Mouse (Mus musculus): ENCODE measurements around the gene Izumo4. TPM values are rescaled to one million over a fixed set of nuclear protein-coding genes. Genes with fewer than 3 reads are reported as not detected.
A peak's percentile ranks its signal among the peaks of the same experiment; 100 is the strongest.

Gene Izumo4
- polyA plus RNA-seq, 1 experiment from 2014 or later: 5.0 TPM

DNA sequence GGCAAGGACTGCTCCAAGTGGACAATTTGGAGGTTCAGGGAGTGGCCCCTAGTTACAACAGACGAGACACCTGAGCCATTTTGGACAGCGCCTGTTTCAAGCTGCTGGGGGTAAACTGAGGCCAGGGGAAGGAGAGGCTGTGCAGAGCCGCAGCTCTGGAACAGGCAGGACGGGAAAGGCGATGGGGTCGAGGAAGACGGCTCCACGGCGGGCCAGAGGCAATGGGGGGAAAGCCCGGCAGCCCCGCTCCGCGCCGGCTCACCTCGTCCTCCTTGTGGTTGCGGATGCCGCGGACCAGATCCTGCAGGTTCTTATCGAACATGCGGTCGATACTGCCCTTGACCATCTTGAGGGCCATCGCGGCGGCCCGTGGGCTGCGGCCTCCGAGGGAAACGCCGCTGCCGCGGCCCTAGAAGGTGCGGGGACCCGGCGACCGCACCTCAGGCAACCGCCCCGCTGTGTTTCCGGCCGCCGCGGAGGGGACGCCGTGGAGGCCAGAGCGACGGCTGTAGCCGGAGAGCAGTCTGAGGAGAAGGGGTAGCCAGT is 39.7 kb downstream of the Izumo4 start:
- WGBS: under 1% methylated on average over 46 of the region's 46 CpGs
- Histone ChIP-seq H3K27ac (replicated peaks; ENCODE audit: low read depth, low read length) (no peak overlapping the region), H3K9me3 (ENCODE audit: control insufficient read depth, low read length) (no peaks in the 10 kb centered on the region), H3K4me2 (ENCODE audit: low read depth, severe bottlenecking) (peak overlapping the region; percentile 92), H3K36me3 (ENCODE audit: control insufficient read depth, insufficient read depth, low read length) (peaks cover 2% of the 10 kb centered on the region; the same call in 1 of the 2 replicates), H3K27me3 (ENCODE audit: control insufficient read depth, insufficient read depth, low read length) (no peaks in the 10 kb centered on the region), H3K4me3 (ENCODE audit: low read depth, low read length) (peak overlapping the region; percentile 100), H3K4me1 (ENCODE audit: control insufficient read depth, insufficient read depth, low read length) (peaks cover 10% of the 10 kb centered on the region), H3K9ac (ENCODE audit: low read length) (peak overlapping the region; percentile 91)
- no peak for DNase-seq (ENCODE audit: low spot score)
- ATAC-seq (ENCODE audit: insufficient number of reproducible peaks, low FRiP score, low TSS enrichment, low read depth): no peak; the same call in 1 of the 2 replicates

DNA sequence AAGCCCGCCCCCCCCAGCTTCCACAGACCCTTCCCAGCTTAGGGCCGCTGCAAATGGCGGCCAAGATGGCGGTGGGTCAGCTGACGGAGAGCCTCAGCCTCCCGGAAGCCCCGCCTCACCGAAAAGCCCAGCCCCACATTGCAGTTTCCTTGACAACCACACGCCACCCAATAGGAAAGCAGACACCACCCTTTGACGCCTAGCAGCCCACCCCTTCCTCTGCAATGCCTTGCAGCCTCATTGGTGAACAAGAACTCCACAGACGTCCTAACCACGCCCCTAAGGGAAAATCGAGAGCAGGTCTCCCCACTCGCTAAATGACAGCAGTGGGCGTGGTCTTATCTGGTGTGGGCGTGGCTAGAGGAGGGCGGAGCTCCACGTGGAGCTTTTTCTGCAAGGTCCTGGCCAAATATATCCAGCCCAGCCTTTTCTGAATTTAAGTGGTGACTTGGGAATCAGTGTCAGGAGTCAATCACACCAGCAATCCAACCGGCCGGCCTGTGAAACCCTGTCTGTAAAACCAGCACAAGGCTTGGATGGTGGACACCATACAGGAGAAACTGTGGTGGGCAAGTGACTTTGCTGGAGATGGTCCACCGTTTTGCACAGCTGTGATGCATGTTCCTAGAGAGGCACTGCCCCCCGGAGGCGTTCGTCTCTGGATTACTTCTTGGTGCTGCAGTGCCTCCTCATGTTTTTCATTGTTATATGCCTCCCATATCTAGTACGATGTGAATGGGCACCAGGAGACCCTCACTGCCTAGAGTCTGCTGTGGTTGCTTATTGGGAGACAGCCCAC is 40.4 kb downstream of the Izumo4 start, which contains the start of gene Ap3d1:
Gene Ap3d1, minus strand, starts transcription at position 85 of the 799 bp plus-strand sequence.
- WGBS: 3% methylated on average over 24 of the region's 25 CpGs
- no peaks in the 10 kb centered on the region for H3K27me3 ChIP-seq (ENCODE audit: control insufficient read depth, insufficient read depth, low read length)
- DNase-seq (ENCODE audit: low spot score) (peak; percentile 98), ATAC-seq (ENCODE audit: insufficient number of reproducible peaks, low FRiP score, low TSS enrichment, low read depth) (peak; percentile 99)
- peak within 1 kb of the TSS; percentile 100 for H3K4me3 ChIP-seq (ENCODE audit: low read depth, low read length)
- peaks cover 10% of the 10 kb centered on the region for H3K4me1 ChIP-seq (ENCODE audit: control insufficient read depth, insufficient read depth, low read length)
- H3K4me2 ChIP-seq (ENCODE audit: low read depth, severe bottlenecking): peak within 1 kb of the TSS; percentile 92
- H3K9me3 ChIP-seq (ENCODE audit: control insufficient read depth, low read length): no peaks in the 10 kb centered on the region
- H3K9ac ChIP-seq (ENCODE audit: low read length): peak within 1 kb of the TSS; percentile 91
- H3K27ac ChIP-seq (replicated peaks; ENCODE audit: low read depth, low read length): no peak within 1 kb of the TSS
- no peaks in the 10 kb centered on the region for H3K36me3 ChIP-seq (ENCODE audit: control insufficient read depth, insufficient read depth, low read length)

DNA sequence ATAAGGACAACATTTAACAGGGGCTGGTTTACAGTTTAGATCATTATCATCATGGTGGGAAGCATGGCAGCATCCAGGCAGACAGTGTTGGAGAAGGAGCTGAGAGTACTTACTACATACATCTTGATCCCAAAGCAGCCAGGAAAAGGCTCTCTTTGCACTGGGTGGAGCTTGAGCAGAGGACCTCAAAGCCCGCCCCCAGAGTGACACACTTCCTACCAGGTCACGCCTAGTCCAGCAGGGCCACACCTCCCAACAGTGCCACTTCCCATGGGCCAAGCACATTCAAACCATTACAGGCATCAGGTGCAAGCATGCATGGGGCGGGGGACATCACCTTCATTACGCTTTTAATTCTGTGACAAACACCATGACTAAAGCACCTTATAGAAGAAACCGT is 42.3 kb downstream of the Izumo4 start:
- ATAC-seq (ENCODE audit: insufficient number of reproducible peaks, low FRiP score, low TSS enrichment, low read depth) (no peak), DNase-seq (ENCODE audit: low spot score) (peak; percentile 31)
- Histone ChIP-seq H3K9me3 (ENCODE audit: control insufficient read depth, low read length) (no peaks in the 10 kb centered on the region), H3K27ac (replicated peaks; ENCODE audit: low read depth, low read length) (no peak overlapping the region), H3K27me3 (ENCODE audit: control insufficient read depth, insufficient read depth, low read length) (no peaks in the 10 kb centered on the region), H3K9ac (ENCODE audit: low read length) (no peak overlapping the region), H3K4me2 (ENCODE audit: low read depth, severe bottlenecking) (no peak overlapping the region), H3K4me1 (ENCODE audit: control insufficient read depth, insufficient read depth, low read length) (peaks cover 10% of the 10 kb centered on the region), H3K4me3 (ENCODE audit: low read depth, low read length) (no peak overlapping the region), H3K36me3 (ENCODE audit: control insufficient read depth, insufficient read depth, low read length) (no peaks in the 10 kb centered on the region)
- WGBS: 39% methylated on average over 5 of the region's 5 CpGs

DNA sequence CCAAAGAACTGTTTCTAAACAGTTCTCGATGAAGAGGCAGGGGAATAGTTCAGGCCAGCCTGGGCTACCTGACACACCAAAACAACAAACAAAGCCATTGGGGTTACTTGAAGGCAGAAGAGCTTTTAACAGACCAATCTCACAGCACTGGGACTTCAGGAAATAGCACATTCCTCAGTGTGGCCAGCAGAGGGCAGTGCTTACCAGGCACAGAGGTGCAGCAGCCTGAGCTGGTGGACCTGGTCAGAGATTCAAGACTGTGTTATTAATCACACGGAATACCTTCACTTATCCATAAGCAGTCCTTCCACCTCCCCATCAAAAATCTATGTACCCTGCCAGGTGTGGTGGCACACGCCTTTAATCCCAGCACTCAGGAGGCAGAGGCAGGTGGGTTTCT is 45.4 kb downstream of the Izumo4 start:
- no peak overlapping the region for H3K4me2 ChIP-seq (ENCODE audit: low read depth, severe bottlenecking)
- 14% methylated on average over 3 of the region's 3 CpGs for WGBS
- no peak for ATAC-seq (ENCODE audit: insufficient number of reproducible peaks, low FRiP score, low TSS enrichment, low read depth)

DNA sequence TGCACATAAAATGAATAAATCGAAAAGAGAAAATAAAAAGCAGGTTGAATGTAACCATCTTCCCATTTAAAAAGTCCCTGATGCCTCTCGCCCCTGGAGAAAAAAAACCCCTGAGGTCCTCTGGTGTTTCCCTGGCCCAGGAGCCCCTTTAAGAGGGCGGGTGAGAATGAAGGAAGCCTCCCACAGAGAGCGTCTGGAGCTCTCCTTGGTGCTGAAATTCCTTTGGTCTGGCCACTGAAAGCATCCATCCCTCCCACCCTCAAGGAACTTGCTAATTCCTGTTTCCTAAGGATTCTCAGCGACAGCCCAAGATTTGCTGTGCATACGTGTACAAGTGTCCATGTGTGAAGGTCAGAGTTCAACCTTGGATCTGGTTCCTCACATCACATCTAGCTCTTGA is 46.6 kb downstream of the Izumo4 start:
- WGBS: 7% methylated on average over 6 of the region's 6 CpGs
- no peak overlapping the region for H3K9ac ChIP-seq (ENCODE audit: low read length)
- no peak overlapping the region for H3K4me2 ChIP-seq (ENCODE audit: low read depth, severe bottlenecking)
- no peak overlapping the region for H3K4me3 ChIP-seq (ENCODE audit: low read depth, low read length)
- H3K36me3 ChIP-seq (ENCODE audit: control insufficient read depth, insufficient read depth, low read length): no peaks in the 10 kb centered on the region
- no peaks in the 10 kb centered on the region for H3K27me3 ChIP-seq (ENCODE audit: control insufficient read depth, insufficient read depth, low read length)
- peak; percentile 85 for DNase-seq (ENCODE audit: low spot score)
- H3K4me1 ChIP-seq (ENCODE audit: control insufficient read depth, insufficient read depth, low read length): peaks cover 9% of the 10 kb centered on the region
- H3K9me3 ChIP-seq (ENCODE audit: control insufficient read depth, low read length): no peaks in the 10 kb centered on the region
- H3K27ac ChIP-seq (replicated peaks; ENCODE audit: low read depth, low read length): no peak overlapping the region
- ATAC-seq (ENCODE audit: insufficient number of reproducible peaks, low FRiP score, low TSS enrichment, low read depth): no peak

More for the DNA sequence above, 45.4 kb downstream of the Izumo4 start:
- Histone ChIP-seq H3K36me3 (ENCODE audit: control insufficient read depth, insufficient read depth, low read length) (no peaks in the 10 kb centered on the region), H3K9me3 (ENCODE audit: control insufficient read depth, low read length) (no peaks in the 10 kb centered on the region), H3K27me3 (ENCODE audit: control insufficient read depth, insufficient read depth, low read length) (no peaks in the 10 kb centered on the region), H3K9ac (ENCODE audit: low read length) (no peak overlapping the region), H3K4me1 (ENCODE audit: control insufficient read depth, insufficient read depth, low read length) (peaks cover 8% of the 10 kb centered on the region), H3K27ac (replicated peaks; ENCODE audit: low read depth, low read length) (no peak overlapping the region), H3K4me3 (ENCODE audit: low read depth, low read length) (no peak overlapping the region)
- DNase-seq (ENCODE audit: low spot score): peak; percentile 85

DNA sequence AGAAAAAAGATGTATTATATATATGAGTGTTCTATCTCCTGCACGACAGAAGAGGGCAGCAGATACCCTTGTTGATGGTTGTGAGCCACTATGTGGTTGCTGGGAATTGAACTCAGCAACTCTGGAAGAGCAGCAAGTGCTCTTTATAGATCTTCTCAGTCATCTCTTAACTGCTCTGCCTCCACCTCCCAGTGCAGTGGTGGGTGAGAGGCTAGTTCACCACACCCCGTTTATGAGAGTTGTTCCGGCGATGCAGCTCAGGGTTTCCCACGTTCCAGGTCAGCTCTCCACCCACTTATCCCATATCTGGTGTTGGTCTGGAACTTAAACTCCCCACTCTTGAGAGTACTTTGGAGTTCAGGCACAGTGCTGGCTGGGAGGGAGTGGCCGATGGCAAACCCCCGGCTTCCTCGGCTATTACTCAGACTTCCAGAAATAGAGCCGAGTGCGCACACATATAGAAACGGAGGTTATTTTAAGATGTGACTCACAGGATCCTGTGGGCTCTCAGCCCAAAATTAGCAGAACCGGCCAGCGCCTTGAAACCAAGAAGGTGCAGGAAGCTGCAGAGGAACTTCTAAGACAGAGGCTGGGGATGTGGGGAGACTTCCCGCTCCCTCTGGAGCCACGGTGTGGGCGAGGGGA is 49.3 kb downstream of the Izumo4 start:
- Histone ChIP-seq H3K27me3 (ENCODE audit: control insufficient read depth, insufficient read depth, low read length) (no peaks in the 10 kb centered on the region), H3K4me1 (ENCODE audit: control insufficient read depth, insufficient read depth, low read length) (peaks cover 15% of the 10 kb centered on the region), H3K4me2 (ENCODE audit: low read depth, severe bottlenecking) (peak overlapping the region; percentile 35), H3K27ac (replicated peaks; ENCODE audit: low read depth, low read length) (no peak overlapping the region), H3K9ac (ENCODE audit: low read length) (no peak overlapping the region), H3K36me3 (ENCODE audit: control insufficient read depth, insufficient read depth, low read length) (no peaks in the 10 kb centered on the region), H3K9me3 (ENCODE audit: control insufficient read depth, low read length) (no peaks in the 10 kb centered on the region), H3K4me3 (ENCODE audit: low read depth, low read length) (peak overlapping the region; percentile 12; the same call in 1 of the 2 replicates)
- 13% methylated on average over 16 of the region's 16 CpGs for WGBS
- DNase-seq (ENCODE audit: low spot score) (peak; percentile 34), ATAC-seq (ENCODE audit: insufficient number of reproducible peaks, low FRiP score, low TSS enrichment, low read depth) (no peak)

DNA sequence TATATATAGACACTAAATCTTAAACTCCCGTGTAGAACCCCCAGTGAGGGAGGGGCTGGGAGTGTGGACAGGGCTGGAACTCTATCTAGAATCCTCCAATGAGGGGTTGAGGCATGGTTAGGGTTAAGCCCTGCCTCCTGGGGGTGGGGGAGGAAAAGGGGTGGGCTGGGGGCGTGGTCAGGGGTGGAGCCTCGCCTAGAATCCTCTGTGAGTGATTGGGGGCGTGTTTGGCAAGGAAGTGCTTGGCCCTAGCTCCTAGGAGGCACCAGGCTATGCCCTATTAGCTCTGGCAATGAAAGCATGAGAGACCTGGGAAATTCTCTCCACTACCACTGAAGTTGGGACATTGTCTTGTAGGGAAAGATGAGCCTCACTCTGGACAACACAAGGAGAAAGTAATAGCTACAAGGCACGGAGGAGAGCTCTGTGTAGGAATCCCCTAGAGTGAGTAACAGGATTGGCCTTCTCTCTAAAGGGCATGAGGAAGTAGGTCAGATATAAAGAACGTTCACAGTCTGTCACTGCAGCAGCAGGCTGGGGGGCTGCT is 50.2 kb downstream of the Izumo4 start:
- ATAC-seq (ENCODE audit: insufficient number of reproducible peaks, low FRiP score, low TSS enrichment, low read depth) (peak; percentile 53), DNase-seq (ENCODE audit: low spot score) (peak; percentile 79)
- Histone ChIP-seq H3K9ac (ENCODE audit: low read length) (no peak overlapping the region), H3K27me3 (ENCODE audit: control insufficient read depth, insufficient read depth, low read length) (no peaks in the 10 kb centered on the region), H3K4me2 (ENCODE audit: low read depth, severe bottlenecking) (peak overlapping the region; percentile 35), H3K4me3 (ENCODE audit: low read depth, low read length) (peak overlapping the region; percentile 12; the same call in 1 of the 2 replicates), H3K36me3 (ENCODE audit: control insufficient read depth, insufficient read depth, low read length) (no peaks in the 10 kb centered on the region), H3K4me1 (ENCODE audit: control insufficient read depth, insufficient read depth, low read length) (peaks cover 23% of the 10 kb centered on the region), H3K27ac (replicated peaks; ENCODE audit: low read depth, low read length) (no peak overlapping the region), H3K9me3 (ENCODE audit: control insufficient read depth, low read length) (no peaks in the 10 kb centered on the region)
- WGBS: 5% methylated on average over 6 of the region's 6 CpGs

DNA sequence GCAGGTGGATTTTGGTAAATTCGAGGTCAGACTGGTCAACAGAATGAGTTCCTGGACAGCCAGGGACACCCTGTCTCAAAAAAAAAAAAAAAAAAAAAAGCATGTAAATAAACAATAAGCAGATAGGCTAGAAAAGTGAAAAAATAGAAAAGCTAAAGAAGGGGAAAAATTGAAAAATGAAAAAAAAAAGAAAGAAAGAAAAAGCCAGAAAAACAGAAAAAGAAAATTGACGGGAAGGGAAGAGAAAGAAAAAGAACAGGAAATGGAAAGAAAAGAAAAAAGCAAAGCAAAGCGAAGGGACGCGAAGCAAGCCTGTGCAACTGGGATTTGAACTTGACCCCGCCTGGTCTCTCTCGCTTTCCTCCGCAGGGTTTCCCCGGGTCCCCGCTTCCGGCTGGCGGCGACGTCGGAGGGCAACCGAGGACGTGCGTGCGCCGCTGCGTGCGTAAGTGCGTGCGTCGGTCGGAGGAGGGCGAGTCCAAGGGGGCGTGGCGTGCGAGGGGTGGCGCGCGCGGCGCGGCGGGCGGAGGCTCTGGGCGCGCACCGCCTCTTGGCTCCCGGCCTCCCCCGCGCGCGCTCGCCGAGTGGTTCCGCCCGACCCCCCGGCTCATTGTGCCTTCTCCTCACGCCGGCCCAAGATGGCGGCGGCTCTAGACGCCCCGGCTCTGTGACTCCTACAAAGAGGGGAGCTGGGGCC is 52.8 kb downstream of the Izumo4 start, which contains the start of gene Dot1l:
Gene Dot1l, plus strand, starts transcription at position 613 of the 697 bp plus-strand sequence.
- Histone ChIP-seq H3K27me3 (ENCODE audit: control insufficient read depth, insufficient read depth, low read length) (no peaks in the 10 kb centered on the region), H3K4me3 (ENCODE audit: low read depth, low read length) (peak within 1 kb of the TSS; percentile 97), H3K9me3 (ENCODE audit: control insufficient read depth, low read length) (no peaks in the 10 kb centered on the region), H3K27ac (replicated peaks; ENCODE audit: low read depth, low read length) (peak within 1 kb of the TSS; percentile 70; the same call in 1 of the 2 replicates), H3K36me3 (ENCODE audit: control insufficient read depth, insufficient read depth, low read length) (no peaks in the 10 kb centered on the region), H3K4me1 (ENCODE audit: control insufficient read depth, insufficient read depth, low read length) (peaks cover 28% of the 10 kb centered on the region), H3K9ac (ENCODE audit: low read length) (peak within 1 kb of the TSS; percentile 98), H3K4me2 (ENCODE audit: low read depth, severe bottlenecking) (peak within 1 kb of the TSS; percentile 96)
- 1% methylated on average over 55 of the region's 57 CpGs for WGBS
- ATAC-seq (ENCODE audit: insufficient number of reproducible peaks, low FRiP score, low TSS enrichment, low read depth): peak; percentile 81
- DNase-seq (ENCODE audit: low spot score): peak; percentile 99

Measured in limb, embryonic 11.5 days (tissue).